In the genomic region with DNA sequence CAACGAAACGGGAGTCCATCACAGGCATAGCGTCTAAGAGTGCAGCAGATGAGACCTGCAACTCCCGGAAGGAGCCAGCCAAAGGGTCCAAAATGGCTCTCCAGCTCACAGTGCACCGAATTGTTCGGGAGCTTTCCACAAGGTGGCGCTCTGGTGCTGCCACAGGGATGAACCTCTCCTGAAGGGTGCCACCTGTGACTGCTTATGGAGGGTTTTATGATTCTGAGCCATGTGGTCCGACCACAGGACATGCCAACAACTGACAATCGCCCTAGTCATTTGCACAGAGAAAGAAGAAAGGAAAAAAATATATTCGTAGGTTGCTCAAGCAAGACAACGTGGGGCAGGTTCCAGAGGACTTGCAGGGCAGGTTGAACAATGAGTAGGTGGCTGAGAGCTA, we compare ENCODE assay signal across 8 mouse cellular contexts.
DNase-seq lines count a peak whose midpoint lies in the region; ATAC-seq and TF ChIP-seq lines count a peak whose summit lies in the region.

No protein-coding gene starts in this region.

- 35% methylated on average over 11 of the region's 11 CpGs for WGBS in heart, embryonic 11.5 days (ENCODE audit: insufficient replicate concordance)
- WGBS in intestine, postnatal 0 days = 28% methylated on average over 11 of the region's 11 CpGs
- 27% methylated on average over 11 of the region's 11 CpGs for WGBS in olfactory bulb, adult 2 months
- WGBS in thymus, adult 2 months = 15% methylated on average over 11 of the region's 11 CpGs

- no peak overlapping the region for H3K4me3 ChIP-seq in heart, embryonic 11.5 days (ENCODE audit: low read depth, low read length)
- no peak overlapping the region for H3K4me3 ChIP-seq in intestine, postnatal 0 days (ENCODE audit: low read depth, low read length)
- H3K4me3 ChIP-seq in olfactory bulb, adult 2 months (ENCODE audit: insufficient read depth, low read depth, low read length) = no peak overlapping the region
- H3K4me3 ChIP-seq in thymus, adult 2 months (ENCODE audit: control insufficient read depth, insufficient read depth, low read length) = no peak overlapping the region

- H3K27me3 ChIP-seq in heart, embryonic 11.5 days (ENCODE audit: control insufficient read depth, insufficient read depth, low read length) = no peaks in the 10 kb centered on the region
- no peaks in the 10 kb centered on the region for H3K27me3 ChIP-seq in intestine, postnatal 0 days (replicated peaks; ENCODE audit: control insufficient read depth, insufficient read depth, low read length)
- H3K27me3 ChIP-seq in thymus, adult 2 months (ENCODE audit: control insufficient read depth, insufficient read depth, low read length) = no peaks in the 10 kb centered on the region

- H3K27ac ChIP-seq in heart, embryonic 11.5 days (ENCODE audit: low read depth, low read length) = no peak overlapping the region
- H3K27ac ChIP-seq in intestine, postnatal 0 days (ENCODE audit: low read depth, low read length) = no peak overlapping the region
- H3K27ac ChIP-seq in olfactory bulb, adult 2 months (ENCODE audit: insufficient read depth, low read depth, low read length) = no peak overlapping the region
- H3K27ac ChIP-seq in thymus, adult 2 months (ENCODE audit: control insufficient read depth, insufficient read depth, low read length) = peak overlapping the region; percentile 86

- no peak overlapping the region for H3K9ac ChIP-seq in heart, embryonic 11.5 days (ENCODE audit: low read depth, low read length)
- H3K9ac ChIP-seq in intestine, postnatal 0 days (ENCODE audit: low read depth, low read length) = no peak overlapping the region

- no peaks in the 10 kb centered on the region for H3K4me1 ChIP-seq in heart, embryonic 11.5 days (ENCODE audit: control insufficient read depth, insufficient read depth, low read length)
- no peaks in the 10 kb centered on the region for H3K4me1 ChIP-seq in intestine, postnatal 0 days (replicated peaks; ENCODE audit: control insufficient read depth, insufficient read depth, low read length)
- H3K4me1 ChIP-seq in olfactory bulb, adult 2 months (ENCODE audit: control insufficient read depth, insufficient read depth, low read length) = no peaks in the 10 kb centered on the region
- peaks cover 12% of the 10 kb centered on the region for H3K4me1 ChIP-seq in thymus, adult 2 months (replicated peaks; ENCODE audit: control insufficient read depth, insufficient read depth, low read length)

- H3K4me2 ChIP-seq in heart, embryonic 11.5 days = no peak overlapping the region
- no peak overlapping the region for H3K4me2 ChIP-seq in intestine, postnatal 0 days (replicated peaks; ENCODE audit: low read depth)

- no peaks in the 10 kb centered on the region for H3K36me3 ChIP-seq in heart, embryonic 11.5 days (ENCODE audit: control insufficient read depth, insufficient read depth, low read length)
- no peaks in the 10 kb centered on the region for H3K36me3 ChIP-seq in intestine, postnatal 0 days (ENCODE audit: control insufficient read depth, insufficient read depth)
- no peaks in the 10 kb centered on the region for H3K36me3 ChIP-seq in thymus, adult 2 months (ENCODE audit: control insufficient read depth, insufficient read depth, low read length)

- TF ChIP-seq POLR2A in olfactory bulb, adult 2 months (IDR thresholded peaks at IDR 0.05; ENCODE audit: insufficient read depth, low read depth, low read length) = no peak
- TF ChIP-seq POLR2A in thymus, adult 2 months (IDR thresholded peaks at IDR 0.05; ENCODE audit: control insufficient read depth, extremely low read depth, insufficient read depth, low read length, poor library complexity) = no peak

- TF ChIP-seq CTCF in intestine, postnatal 0 days (IDR thresholded peaks at IDR 0.05; ENCODE audit: low read depth) = peak; percentile 88
- peak; percentile 88 for TF ChIP-seq CTCF in olfactory bulb, adult 2 months (IDR thresholded peaks at IDR 0.05; ENCODE audit: insufficient read depth, low read depth, low read length)
- peak; percentile 97 for TF ChIP-seq CTCF in thymus, adult 2 months (IDR thresholded peaks at IDR 0.05; ENCODE audit: borderline replicate concordance, control insufficient read depth, extremely low read depth, insufficient read depth, low read length, poor library complexity)

- peak; percentile 51 to 70 for DNase-seq in heart, adult 18-20 months
- DNase-seq in c-Kit-positive CD71-positive TER-119-negative erythroid progenitor cells, embryonic 14.5 days (ENCODE audit: low read depth) = peak; percentile 25
- DNase-seq in frontal cortex, postnatal 36 days (ENCODE audit: low spot score in 2 of 2) = peak; percentile 84 to 89
- peak; percentile 92 to 93 for DNase-seq in left cerebral cortex, postnatal 14 days (ENCODE audit: low spot score in 2 of 2)
- peak; percentile 94 for DNase-seq in thymus, adult 2 months

- no peak for ATAC-seq in heart, embryonic 11.5 days (replicated peaks; ENCODE audit: insufficient number of reproducible peaks, low FRiP score, low TSS enrichment)
- ATAC-seq in intestine, postnatal 0 days = peak; percentile 63

- intact Hi-C loops in left cerebral cortex, postnatal 14 days (cut with DNase I) = no loop called here

- H3K9me3 ChIP-seq in heart, embryonic 11.5 days (replicated peaks; ENCODE audit: control insufficient read depth, low read length) = no peaks in the 10 kb centered on the region
- no peaks in the 10 kb centered on the region for H3K9me3 ChIP-seq in intestine, postnatal 0 days (ENCODE audit: control insufficient read depth)

Comparison
In these comparisons a context has a peak if more than half of its experiments do, and no peak if none do; other contexts are left out.
1. DNase-seq: peak in every context shown above with its lines; median percentile 94 in thymus, adult 2 months; 92 in left cerebral cortex, postnatal 14 days; 86 in frontal cortex, postnatal 36 days; 60 in heart, adult 18-20 months; 25 in c-Kit-positive CD71-positive TER-119-negative erythroid progenitor cells, embryonic 14.5 days.